Comparison of ENCODE assay signal across 8 mouse cellular contexts in genomic region chr7:125444076-125444463, GRCm38 (mm10). TPM values are rescaled to one million over a fixed set of nuclear protein-coding genes. Genes with fewer than 3 reads are reported as not detected.
A peak's percentile ranks its signal among the peaks of the same experiment; 100 is the strongest.
DNase-seq lines count a peak whose midpoint lies in the region; ATAC-seq and TF ChIP-seq lines count a peak whose summit lies in the region.

No protein-coding gene starts in this region.

- peak; percentile 13; the same call in 1 of the 2 replicates for ATAC-seq in kidney, embryonic 14.5 days (ENCODE audit: low FRiP score, low TSS enrichment)
- 0 out of 2 replicates have a peak, but pooled peaks have one; percentile 1 for ATAC-seq in common myeloid progenitor, adult 5-6 weeks (replicated peaks; ENCODE audit: low read depth, poor library complexity, severe bottlenecking)
- ATAC-seq in forebrain, embryonic 16.5 days, result peak; percentile 8; the same call in 1 of the 2 replicates
- no peak for ATAC-seq in limb, embryonic 12.5 days (ENCODE audit: insufficient number of reproducible peaks, insufficient read depth, low FRiP score, low TSS enrichment, low read depth)
- peak; percentile 14; the same call in 1 of the 2 replicates for ATAC-seq in midbrain, postnatal 0 days (ENCODE audit: low FRiP score)

- no peak for DNase-seq in kidney, postnatal 14 days
- DNase-seq in midbrain, postnatal 0 days (ENCODE audit: low spot score), result no peak
- no peak for DNase-seq in right cerebral cortex, adult 18-20 months
- DNase-seq in thymus, postnatal 4 days, result no peak

- TF ChIP-seq CTCF in midbrain, postnatal 0 days (IDR thresholded peaks at IDR 0.05), result no peak

- peak overlapping the region; percentile 65 for H3K4me2 ChIP-seq in kidney, embryonic 14.5 days (replicated peaks; ENCODE audit: low read depth, low read length)
- H3K4me2 ChIP-seq in forebrain, embryonic 16.5 days (ENCODE audit: low read length), result peak overlapping the region; percentile 89
- H3K4me2 ChIP-seq in limb, embryonic 12.5 days, result peak overlapping the region; percentile 74
- peak overlapping the region; percentile 84 for H3K4me2 ChIP-seq in midbrain, postnatal 0 days (ENCODE audit: low read depth, low read length, poor library complexity, severe bottlenecking)

- H3K27me3 ChIP-seq in kidney, embryonic 14.5 days (ENCODE audit: control insufficient read depth, insufficient read depth, low read length), result no peaks in the 10 kb centered on the region
- no peaks in the 10 kb centered on the region for H3K27me3 ChIP-seq in forebrain, embryonic 16.5 days (replicated peaks; ENCODE audit: control insufficient read depth, insufficient read depth, low read length)
- H3K27me3 ChIP-seq in limb, embryonic 12.5 days, result no peaks in the 10 kb centered on the region
- no peaks in the 10 kb centered on the region for H3K27me3 ChIP-seq in midbrain, postnatal 0 days (ENCODE audit: insufficient read depth, low read length)

- peak overlapping the region; percentile 61 for H3K4me3 ChIP-seq in kidney, embryonic 14.5 days (ENCODE audit: low read length)
- peak overlapping the region; percentile 55 for H3K4me3 ChIP-seq in forebrain, embryonic 16.5 days (replicated peaks; ENCODE audit: low read length)
- peak overlapping the region; percentile 58 for H3K4me3 ChIP-seq in limb, embryonic 12.5 days (replicated peaks)
- H3K4me3 ChIP-seq in midbrain, postnatal 0 days (ENCODE audit: low read depth, low read length), result peak overlapping the region; percentile 55

- H3K4me1 ChIP-seq in kidney, embryonic 14.5 days (ENCODE audit: control insufficient read depth, insufficient read depth, low read length), result peaks cover 8% of the 10 kb centered on the region; the same call in 1 of the 2 replicates
- H3K4me1 ChIP-seq in forebrain, embryonic 16.5 days (replicated peaks; ENCODE audit: control insufficient read depth, insufficient read depth, low read length), result peaks cover 13% of the 10 kb centered on the region
- H3K4me1 ChIP-seq in limb, embryonic 12.5 days (replicated peaks), result peaks cover 19% of the 10 kb centered on the region
- H3K4me1 ChIP-seq in midbrain, postnatal 0 days (ENCODE audit: insufficient read depth, low read length), result peaks cover 13% of the 10 kb centered on the region; the same call in 1 of the 2 replicates

- WGBS in kidney, embryonic 14.5 days, result 12% methylated on average over 10 of the region's 10 CpGs
- 26% methylated on average over 10 of the region's 10 CpGs for WGBS in forebrain, embryonic 16.5 days
- WGBS in limb, embryonic 12.5 days, result 24% methylated on average over 10 of the region's 10 CpGs
- 23% methylated on average over 10 of the region's 10 CpGs for WGBS in midbrain, postnatal 0 days

- no peaks in the 10 kb centered on the region for H3K9me3 ChIP-seq in kidney, embryonic 14.5 days (ENCODE audit: control insufficient read depth, low read length)
- H3K9me3 ChIP-seq in forebrain, embryonic 16.5 days (ENCODE audit: control insufficient read depth, low read length), result no peaks in the 10 kb centered on the region
- H3K9me3 ChIP-seq in limb, embryonic 12.5 days, result 0 out of 2 replicates have a peak, but pooled peaks cover 5% of the 10 kb centered on the region
- 0 out of 2 replicates have a peak, but pooled peaks cover 3% of the 10 kb centered on the region for H3K9me3 ChIP-seq in midbrain, postnatal 0 days (ENCODE audit: low read length)

- no peaks in the 10 kb centered on the region for H3K36me3 ChIP-seq in kidney, embryonic 14.5 days (ENCODE audit: control insufficient read depth, insufficient read depth, low read length)
- H3K36me3 ChIP-seq in forebrain, embryonic 16.5 days (ENCODE audit: control insufficient read depth, insufficient read depth), result no peaks in the 10 kb centered on the region
- no peaks in the 10 kb centered on the region for H3K36me3 ChIP-seq in limb, embryonic 12.5 days
- H3K36me3 ChIP-seq in midbrain, postnatal 0 days (ENCODE audit: insufficient read depth, low read length), result no peaks in the 10 kb centered on the region

- H3K9ac ChIP-seq in kidney, embryonic 14.5 days (ENCODE audit: low read depth, low read length), result peak overlapping the region; percentile 79
- peak overlapping the region; percentile 71 for H3K9ac ChIP-seq in forebrain, embryonic 16.5 days (replicated peaks; ENCODE audit: low read depth, low read length)
- H3K9ac ChIP-seq in limb, embryonic 12.5 days (replicated peaks), result peak overlapping the region; percentile 70
- peak overlapping the region; percentile 67 for H3K9ac ChIP-seq in midbrain, postnatal 0 days (replicated peaks; ENCODE audit: low read length, poor library complexity, severe bottlenecking)

- peak overlapping the region; percentile 97 for H3K27ac ChIP-seq in kidney, embryonic 14.5 days (ENCODE audit: low read depth, low read length)
- H3K27ac ChIP-seq in forebrain, embryonic 16.5 days (ENCODE audit: low read length), result peak overlapping the region; percentile 93
- H3K27ac ChIP-seq in limb, embryonic 12.5 days, result peak overlapping the region; percentile 97
- peak overlapping the region; percentile 99 for H3K27ac ChIP-seq in midbrain, postnatal 0 days (ENCODE audit: low read depth, low read length)

RNA-seq across cellular contexts. Expression of gene Kdm8, which starts 0.4 kb away (rescaled TPM):
- polyA plus RNA-seq in kidney, embryonic 14.5 days (2014; fragmentation: Nextera tagmentation; extraction: Ambion mirVana), result 9.6 and 12.7 TPM in 2 replicates
- total RNA-seq in common myeloid progenitor, adult 5-6 weeks (2017), result 6.1 and 6.9 TPM in 2 replicates
- 4.5 and 4.8 TPM in 2 replicates for polyA plus RNA-seq in forebrain, embryonic 16.5 days (2015; fragmentation: Nextera tagmentation; extraction: Ambion mirVana)
- 14.4 and 16.2 TPM in 2 replicates for polyA plus RNA-seq in limb, embryonic 12.5 days (2016; fragmentation: Nextera tagmentation; extraction: Ambion mirVana)
- total RNA-seq in midbrain, postnatal 0 days (2014; rRNA removed), result 5.4 and 8.8 TPM in 2 replicates
- 2.6 and 3.2 TPM in 2 replicates for polyA plus RNA-seq in midbrain, postnatal 0 days (2015; fragmentation: Nextera tagmentation; extraction: Ambion mirVana)

RNA-seq across cellular contexts. Expression of gene Nsmce1, which starts 47.3 kb away (rescaled TPM):
- 137 and 157 TPM in 2 replicates for polyA plus RNA-seq in kidney, embryonic 14.5 days (2014; fragmentation: Nextera tagmentation; extraction: Ambion mirVana)
- total RNA-seq in common myeloid progenitor, adult 5-6 weeks (2017), result 75.2 and 99.7 TPM in 2 replicates
- polyA plus RNA-seq in forebrain, embryonic 16.5 days (2015; fragmentation: Nextera tagmentation; extraction: Ambion mirVana), result 114 and 120 TPM in 2 replicates
- polyA plus RNA-seq in limb, embryonic 12.5 days (2016; fragmentation: Nextera tagmentation; extraction: Ambion mirVana), result 114 and 122 TPM in 2 replicates
- total RNA-seq in midbrain, postnatal 0 days (2014; rRNA removed), result 23.1 and 25.2 TPM in 2 replicates
- polyA plus RNA-seq in midbrain, postnatal 0 days (2015; fragmentation: Nextera tagmentation; extraction: Ambion mirVana), result 77.8 and 81.9 TPM in 2 replicates
